9 mouse cellular contexts compared by ENCODE assay signal in the genomic region with DNA sequence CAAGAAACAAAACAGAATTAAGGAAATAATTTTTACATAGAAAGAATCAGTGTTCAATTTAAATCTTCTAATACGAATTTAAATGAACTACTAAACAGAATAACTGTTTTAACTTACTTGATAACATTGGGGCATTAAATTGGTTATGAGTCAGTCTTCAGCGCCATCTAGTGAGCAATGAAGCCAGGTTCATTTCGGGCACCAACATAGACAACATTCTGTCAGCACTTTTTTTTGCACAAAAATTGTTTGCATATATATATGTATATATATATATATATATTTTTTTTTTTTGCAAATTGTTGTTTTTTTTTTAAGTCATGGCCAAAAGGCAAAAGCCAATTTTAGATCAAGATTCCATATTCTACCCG.
DNase-seq lines count a peak whose midpoint lies in the region; ATAC-seq and TF ChIP-seq lines count a peak whose summit lies in the region.
"Had no signal": no experiment of that assay in that cellular context is flagged by ENCODE, and none has a peak within 500 bp of the region (broad histone marks: within the 10 kb centered on the region; RNA-seq: fewer than 3 reads in every experiment).

No protein-coding gene starts in this region.

- H3K27me3 ChIP-seq in hindbrain, postnatal 0 days (ENCODE audit: insufficient read depth, low read length), result no peaks in the 10 kb centered on the region
- H3K27me3 ChIP-seq in hindbrain, embryonic 10.5 days (ENCODE audit: insufficient read depth, poor library complexity, severe bottlenecking), result no peaks in the 10 kb centered on the region
- H3K27me3 ChIP-seq: embryonic facial prominence, embryonic 15.5 days had no signal

- ATAC-seq in hindbrain, postnatal 0 days, result 0 out of 2 replicates have a peak, but pooled peaks have one; percentile 44
- ATAC-seq in CD4-positive, CD25-positive, alpha-beta regulatory T cell, adult 4 months, result peak; percentile 83

- H3K27ac ChIP-seq in hindbrain, postnatal 0 days, result no peak overlapping the region
- H3K27ac ChIP-seq in hindbrain, embryonic 10.5 days, result no peak overlapping the region
- H3K27ac ChIP-seq: embryonic facial prominence, embryonic 15.5 days had no signal

- no peak overlapping the region for H3K4me2 ChIP-seq in hindbrain, postnatal 0 days (ENCODE audit: low read depth, low read length)
- H3K4me2 ChIP-seq: embryonic facial prominence, embryonic 15.5 days had no signal

- no peaks in the 10 kb centered on the region for H3K36me3 ChIP-seq in hindbrain, postnatal 0 days (ENCODE audit: insufficient read depth, low read length)
- no peaks in the 10 kb centered on the region for H3K36me3 ChIP-seq in hindbrain, embryonic 10.5 days
- H3K36me3 ChIP-seq: embryonic facial prominence, embryonic 15.5 days had no signal

- 43% methylated on average over 4 of the region's 4 CpGs for WGBS in hindbrain, postnatal 0 days
- WGBS in hindbrain, embryonic 10.5 days, result 43% methylated on average over 4 of the region's 4 CpGs

- H3K4me3 ChIP-seq in hindbrain, postnatal 0 days (ENCODE audit: low read length), result no peak overlapping the region
- H3K4me3 ChIP-seq in hindbrain, embryonic 10.5 days, result no peak overlapping the region
- H3K4me3 ChIP-seq: embryonic facial prominence, embryonic 15.5 days had no signal

- no peak overlapping the region for H3K9ac ChIP-seq in hindbrain, postnatal 0 days (replicated peaks; ENCODE audit: low read length)
- H3K9ac ChIP-seq: embryonic facial prominence, embryonic 15.5 days had no signal

- DNase-seq in hindbrain, postnatal 0 days (ENCODE audit: low spot score), result peak; percentile 83
- DNase-seq in hindbrain, embryonic 10.5 days (ENCODE audit: low spot score), result no peak
- peak; percentile 72 for DNase-seq in 416B (ENCODE audit: low read depth)
- DNase-seq in embryo, embryonic 10 days (ENCODE audit: low spot score), result peak; percentile 74
- peak; percentile 61 for DNase-seq in layer of hippocampus, adult 9-11 months
- DNase-seq in right cerebral cortex, postnatal 25 days, result peak; percentile 30
- no peak for DNase-seq in ovary, postnatal 10 days (ENCODE audit: low spot score)

- no peaks in the 10 kb centered on the region for H3K9me3 ChIP-seq in hindbrain, postnatal 0 days (ENCODE audit: low read length)
- no peaks in the 10 kb centered on the region for H3K9me3 ChIP-seq in hindbrain, embryonic 10.5 days
- H3K9me3 ChIP-seq: embryonic facial prominence, embryonic 15.5 days had no signal

- no peaks in the 10 kb centered on the region for H3K4me1 ChIP-seq in hindbrain, postnatal 0 days (ENCODE audit: insufficient read depth, low read length)
- no peaks in the 10 kb centered on the region for H3K4me1 ChIP-seq in hindbrain, embryonic 10.5 days (replicated peaks)
- H3K4me1 ChIP-seq: embryonic facial prominence, embryonic 15.5 days had no signal

- peak; percentile 68 for TF ChIP-seq CTCF in hindbrain, postnatal 0 days (IDR thresholded peaks at IDR 0.05; ENCODE audit: low read depth)

Comparison
In these comparisons a context has a peak if more than half of its experiments do, and no peak if none do; other contexts are left out.
1. DNase-seq: peak in hindbrain, postnatal 0 days (single experiment), 416B (single experiment), embryo, embryonic 10 days (single experiment), layer of hippocampus, adult 9-11 months (single experiment) and right cerebral cortex, postnatal 25 days (single experiment); none in hindbrain, embryonic 10.5 days (single experiment) and ovary, postnatal 10 days (single experiment).